Mouse (Mus musculus): ENCODE results near the gene Psmd2. TPM values are rescaled to one million over a fixed set of nuclear protein-coding genes. Genes with fewer than 3 reads are reported as not detected.

Gene Psmd2
- polyA plus RNA-seq, 1 experiment from 2014 or later, result 309 TPM

DNA sequence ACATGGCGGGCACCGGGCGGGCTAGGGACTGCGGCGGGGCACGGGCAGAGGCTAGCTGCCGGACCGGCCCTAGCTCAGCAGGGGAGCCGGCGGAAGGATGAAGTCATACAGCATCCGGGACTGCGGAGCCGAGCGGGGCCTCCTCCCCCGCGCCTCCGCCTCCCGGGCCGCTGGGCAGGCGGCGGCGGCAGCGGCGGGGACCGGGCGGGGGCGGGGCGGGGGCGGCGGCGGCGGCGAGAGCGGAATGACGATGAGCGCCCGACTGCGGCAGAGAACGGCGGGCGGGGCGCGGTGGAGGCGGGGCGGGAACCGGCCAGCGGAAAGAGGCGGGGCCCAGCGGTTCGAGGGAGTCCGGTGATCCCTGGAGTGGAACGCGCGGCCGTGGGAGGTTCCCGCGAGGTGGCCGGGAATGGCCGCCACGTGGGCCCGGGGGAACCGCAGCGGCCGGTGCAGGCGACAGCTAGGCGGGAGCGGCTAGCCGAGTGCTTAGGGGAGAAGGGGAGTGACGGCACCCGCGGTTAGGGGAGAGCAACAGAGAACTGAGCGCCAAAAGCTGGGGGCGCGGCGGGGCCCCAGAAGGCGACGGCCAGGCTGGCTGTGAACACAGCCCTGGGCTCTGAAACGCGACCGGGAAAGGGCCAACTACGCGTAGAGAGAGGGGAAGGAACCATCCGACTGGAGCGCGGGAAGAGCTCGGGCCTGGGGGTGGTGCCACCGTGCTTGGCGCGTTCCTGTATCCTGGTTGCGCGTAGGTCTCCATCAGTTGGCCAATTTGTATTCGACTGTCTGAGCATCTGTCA, 30.1 kb upstream of the Psmd2 start, which contains the start of gene Camk2n2:
TSS of gene Camk2n2 (minus strand) at position 97 of the 800 bp plus-strand sequence.
- peaks cover 14% of the 10 kb centered on the region for H3K27me3 ChIP-seq (replicated peaks; ENCODE audit: control insufficient read depth, insufficient read depth, low read length)
- WGBS, result under 1% methylated on average over 81 of the region's 92 CpGs
- peak; percentile 67 for ATAC-seq
- H3K9ac ChIP-seq (ENCODE audit: low read depth, low read length), result peak within 1 kb of the TSS; percentile 78
- H3K4me3 ChIP-seq (ENCODE audit: low read length), result peak within 1 kb of the TSS; percentile 76
- H3K27ac ChIP-seq (ENCODE audit: low read length), result peak within 1 kb of the TSS; percentile 22; the same call in 1 of the 2 replicates
- H3K9me3 ChIP-seq (ENCODE audit: control insufficient read depth, low read length), result no peaks in the 10 kb centered on the region
- peak within 1 kb of the TSS; percentile 99 for H3K4me2 ChIP-seq (ENCODE audit: low read depth, low read length)
- H3K36me3 ChIP-seq (ENCODE audit: control insufficient read depth, insufficient read depth, low read length), result no peaks in the 10 kb centered on the region
- peaks cover 14% of the 10 kb centered on the region for H3K4me1 ChIP-seq (ENCODE audit: control insufficient read depth, insufficient read depth, low read length)

DNA sequence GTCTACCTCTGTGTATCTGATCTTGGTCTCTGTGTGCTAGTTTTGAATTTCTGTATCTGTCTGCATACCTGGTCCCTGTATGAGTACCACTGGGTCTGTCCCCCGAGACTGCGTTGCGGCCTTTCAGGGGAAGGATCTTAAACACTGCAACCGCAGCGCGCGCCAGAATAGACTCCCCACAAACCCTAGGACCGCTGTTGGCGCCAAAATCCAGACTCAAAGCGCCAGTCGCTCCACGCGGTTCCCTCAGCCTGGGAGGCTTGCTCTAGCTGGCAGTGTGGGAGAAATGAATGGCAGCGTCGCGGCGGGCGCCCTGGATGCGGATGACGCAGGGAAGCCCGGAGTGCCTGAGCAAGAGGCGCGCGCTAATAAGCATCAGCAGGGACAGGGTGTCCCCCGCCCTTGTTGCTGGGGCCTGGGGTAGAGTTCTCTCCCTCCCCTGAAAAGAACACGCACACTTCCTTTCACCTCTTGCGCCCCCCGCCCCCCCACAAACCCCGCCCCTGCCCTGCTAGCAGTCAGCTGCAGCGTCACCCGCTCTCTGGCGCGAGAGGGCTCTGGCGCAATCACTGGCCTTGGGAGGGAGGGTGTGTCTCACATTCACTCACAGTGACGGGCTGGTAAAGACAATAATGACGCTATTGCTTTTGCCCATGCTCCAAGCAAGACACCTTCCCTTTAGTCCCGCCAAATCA, 29.3 kb upstream of the Psmd2 start:
- under 1% methylated on average over 35 of the region's 37 CpGs for WGBS
- H3K27ac ChIP-seq (ENCODE audit: low read length), result peak overlapping the region; percentile 22; the same call in 1 of the 2 replicates
- peak overlapping the region; percentile 76 for H3K4me3 ChIP-seq (ENCODE audit: low read length)
- no peaks in the 10 kb centered on the region for H3K36me3 ChIP-seq (ENCODE audit: control insufficient read depth, insufficient read depth, low read length)
- H3K9me3 ChIP-seq (ENCODE audit: control insufficient read depth, low read length), result no peaks in the 10 kb centered on the region
- peak; percentile 81 for ATAC-seq
- peaks cover 14% of the 10 kb centered on the region for H3K27me3 ChIP-seq (replicated peaks; ENCODE audit: control insufficient read depth, insufficient read depth, low read length)
- peak overlapping the region; percentile 99 for H3K4me2 ChIP-seq (ENCODE audit: low read depth, low read length)
- peak overlapping the region; percentile 78 for H3K9ac ChIP-seq (ENCODE audit: low read depth, low read length)
- peaks cover 14% of the 10 kb centered on the region for H3K4me1 ChIP-seq (ENCODE audit: control insufficient read depth, insufficient read depth, low read length)

DNA sequence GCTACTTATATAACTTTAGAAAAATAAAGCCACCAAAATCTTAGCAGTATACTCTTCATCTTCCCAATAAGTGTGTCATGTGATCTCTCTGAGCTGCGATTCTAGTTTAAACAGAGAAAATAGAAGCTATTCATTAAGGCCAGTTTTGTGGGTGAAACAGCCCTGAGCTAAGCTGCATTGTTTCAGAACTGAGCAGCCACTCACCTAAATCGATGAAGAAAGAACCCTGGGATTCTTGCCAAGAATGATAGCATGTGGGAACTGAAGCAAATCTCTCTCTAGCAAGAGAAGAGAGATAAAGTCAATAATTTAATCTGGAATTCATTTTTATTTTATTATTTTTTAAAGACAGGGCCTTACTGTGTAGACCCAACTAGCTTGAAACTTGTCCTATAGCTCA, 28.2 kb upstream of the Psmd2 start:
- H3K27me3 ChIP-seq (replicated peaks; ENCODE audit: control insufficient read depth, insufficient read depth, low read length), result peaks cover 14% of the 10 kb centered on the region
- no peaks in the 10 kb centered on the region for H3K9me3 ChIP-seq (ENCODE audit: control insufficient read depth, low read length)
- no peak overlapping the region for H3K27ac ChIP-seq (ENCODE audit: low read length)
- ATAC-seq, result no peak
- H3K36me3 ChIP-seq (ENCODE audit: control insufficient read depth, insufficient read depth, low read length), result no peaks in the 10 kb centered on the region
- WGBS, result 49% methylated on average over 2 of the region's 2 CpGs
- H3K4me2 ChIP-seq (ENCODE audit: low read depth, low read length), result no peak overlapping the region
- peaks cover 14% of the 10 kb centered on the region for H3K4me1 ChIP-seq (ENCODE audit: control insufficient read depth, insufficient read depth, low read length)
- no peak overlapping the region for H3K9ac ChIP-seq (ENCODE audit: low read depth, low read length)
- H3K4me3 ChIP-seq (ENCODE audit: low read length), result no peak overlapping the region

DNA sequence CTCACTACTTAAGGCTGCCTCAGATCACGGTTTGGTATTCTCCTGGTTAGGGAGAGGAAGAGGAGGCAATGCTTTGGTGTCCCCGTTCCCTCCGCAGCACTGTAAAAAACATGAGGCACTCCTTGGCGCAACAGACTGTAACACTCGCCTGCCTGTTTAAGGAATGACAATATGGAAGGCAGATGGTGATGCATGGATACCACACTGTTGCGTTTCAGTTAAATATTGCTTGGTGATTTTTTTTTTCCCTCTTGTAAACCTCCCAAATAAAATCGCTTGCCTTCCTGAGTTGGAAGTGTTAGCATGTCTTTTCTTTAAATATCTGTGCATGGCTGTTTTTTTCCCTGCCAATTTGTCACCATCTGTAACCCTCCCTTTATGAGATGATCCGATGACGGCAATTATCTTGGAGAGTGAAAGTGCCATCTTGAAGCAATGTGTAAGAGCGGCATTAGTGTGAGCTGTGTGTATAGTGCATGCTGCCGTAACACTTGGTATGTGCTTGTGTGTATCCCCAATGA, 22.5 kb upstream of the Psmd2 start:
- Histone ChIP-seq H3K36me3 (ENCODE audit: control insufficient read depth, insufficient read depth, low read length) (no peaks in the 10 kb centered on the region), H3K27me3 (replicated peaks; ENCODE audit: control insufficient read depth, insufficient read depth, low read length) (peaks cover 22% of the 10 kb centered on the region), H3K4me2 (ENCODE audit: low read depth, low read length) (0 out of 2 replicates have a peak overlapping the region, but pooled peaks have one; percentile 93), H3K4me1 (ENCODE audit: control insufficient read depth, insufficient read depth, low read length) (peaks cover 9% of the 10 kb centered on the region; the same call in 1 of the 2 replicates), H3K9ac (ENCODE audit: low read depth, low read length) (no peak overlapping the region), H3K27ac (ENCODE audit: low read length) (no peak overlapping the region), H3K9me3 (ENCODE audit: control insufficient read depth, low read length) (no peaks in the 10 kb centered on the region), H3K4me3 (ENCODE audit: low read length) (no peak overlapping the region)
- no peak for ATAC-seq
- 55% methylated on average over 11 of the region's 11 CpGs for WGBS

DNA sequence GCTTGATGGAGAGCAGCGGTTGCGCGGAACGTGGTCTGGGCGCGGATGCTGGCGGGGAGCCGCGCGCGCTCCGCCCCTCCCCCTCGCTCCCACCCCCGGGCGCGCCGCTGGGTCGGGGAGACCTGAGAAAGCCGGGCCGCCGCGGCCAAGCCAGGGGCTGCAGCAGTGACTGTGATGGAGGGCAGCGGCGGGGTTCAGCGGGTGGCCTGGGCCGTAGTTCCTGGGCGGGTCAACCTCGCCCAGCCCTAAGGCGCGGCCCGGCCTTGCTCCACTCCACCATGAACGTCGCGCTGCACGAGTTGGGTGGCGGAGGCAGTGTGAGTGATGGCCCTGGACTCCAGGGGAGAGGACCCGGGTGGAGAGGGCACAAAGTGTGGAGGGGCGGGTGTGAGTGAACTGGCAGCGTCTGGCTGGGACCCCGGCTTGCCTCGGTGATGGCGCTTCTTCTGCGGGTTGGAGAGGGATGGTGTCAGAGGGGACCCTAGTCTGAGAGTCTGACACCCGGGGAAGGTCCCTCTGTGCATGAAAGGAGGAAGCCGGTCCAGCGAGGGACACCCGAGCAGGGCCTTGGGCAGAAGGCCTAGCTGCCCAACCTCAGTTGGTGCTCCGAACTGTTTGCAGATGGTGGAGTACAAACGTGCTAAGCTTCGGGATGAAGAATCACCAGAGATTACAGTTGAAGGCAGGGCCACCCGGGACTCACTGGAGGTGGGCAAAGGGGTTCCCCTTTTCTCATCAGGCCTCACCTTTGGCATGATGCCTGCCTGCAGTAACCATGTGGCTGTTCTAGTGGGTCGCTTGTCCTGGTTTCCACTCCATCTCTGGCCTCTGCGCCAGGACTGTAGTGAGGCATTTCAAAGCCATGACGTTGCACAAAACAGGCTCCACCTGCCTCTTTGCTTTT, 21.5 kb upstream of the Psmd2 start, which contains the start of gene Ece2:
TSS of gene Ece2 (plus strand) at position 98 of the 904 bp plus-strand sequence.
- Histone ChIP-seq H3K9me3 (ENCODE audit: control insufficient read depth, low read length) (no peaks in the 10 kb centered on the region), H3K27me3 (replicated peaks; ENCODE audit: control insufficient read depth, insufficient read depth, low read length) (peaks cover 22% of the 10 kb centered on the region), H3K4me1 (ENCODE audit: control insufficient read depth, insufficient read depth, low read length) (peaks cover 11% of the 10 kb centered on the region; the same call in 1 of the 2 replicates), H3K4me3 (ENCODE audit: low read length) (peak within 1 kb of the TSS; percentile 60), H3K4me2 (ENCODE audit: low read depth, low read length) (peak within 1 kb of the TSS; percentile 93), H3K9ac (ENCODE audit: low read depth, low read length) (peak within 1 kb of the TSS; percentile 66), H3K36me3 (ENCODE audit: control insufficient read depth, insufficient read depth, low read length) (no peaks in the 10 kb centered on the region), H3K27ac (ENCODE audit: low read length) (no peak within 1 kb of the TSS)
- peak; percentile 75 for ATAC-seq
- WGBS, result 8% methylated on average over 54 of the region's 54 CpGs

DNA sequence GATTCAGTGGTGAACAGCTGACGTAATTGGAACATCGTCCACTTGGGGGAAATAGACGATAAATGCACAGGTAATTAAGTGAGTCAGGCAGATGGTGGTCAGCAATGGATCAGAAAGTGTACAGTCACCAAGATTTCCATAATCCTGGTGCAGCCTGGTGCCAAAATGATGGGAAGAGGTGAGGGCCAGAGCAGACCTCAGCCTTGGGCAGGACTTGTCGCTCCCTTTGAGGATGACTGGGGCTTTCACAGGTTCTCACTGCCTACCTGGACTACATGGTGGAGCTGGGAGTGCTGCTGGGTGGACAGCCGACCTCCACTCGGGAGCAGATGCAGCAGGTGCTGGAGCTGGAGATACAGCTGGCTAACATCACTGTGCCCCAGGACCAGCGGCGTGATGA, 14.0 kb upstream of the Psmd2 start:
- H3K27ac ChIP-seq (ENCODE audit: low read length), result no peak overlapping the region
- H3K9me3 ChIP-seq (ENCODE audit: control insufficient read depth, low read length), result no peaks in the 10 kb centered on the region
- no peaks in the 10 kb centered on the region for H3K27me3 ChIP-seq (replicated peaks; ENCODE audit: control insufficient read depth, insufficient read depth, low read length)
- ATAC-seq, result no peak
- no peak overlapping the region for H3K4me2 ChIP-seq (ENCODE audit: low read depth, low read length)
- no peak overlapping the region for H3K9ac ChIP-seq (ENCODE audit: low read depth, low read length)
- no peaks in the 10 kb centered on the region for H3K36me3 ChIP-seq (ENCODE audit: control insufficient read depth, insufficient read depth, low read length)
- H3K4me1 ChIP-seq (ENCODE audit: control insufficient read depth, insufficient read depth, low read length), result 0 out of 2 replicates have a peak, but pooled peaks cover 2% of the 10 kb centered on the region
- 63% methylated on average over 8 of the region's 8 CpGs for WGBS
- H3K4me3 ChIP-seq (ENCODE audit: low read length), result no peak overlapping the region

DNA sequence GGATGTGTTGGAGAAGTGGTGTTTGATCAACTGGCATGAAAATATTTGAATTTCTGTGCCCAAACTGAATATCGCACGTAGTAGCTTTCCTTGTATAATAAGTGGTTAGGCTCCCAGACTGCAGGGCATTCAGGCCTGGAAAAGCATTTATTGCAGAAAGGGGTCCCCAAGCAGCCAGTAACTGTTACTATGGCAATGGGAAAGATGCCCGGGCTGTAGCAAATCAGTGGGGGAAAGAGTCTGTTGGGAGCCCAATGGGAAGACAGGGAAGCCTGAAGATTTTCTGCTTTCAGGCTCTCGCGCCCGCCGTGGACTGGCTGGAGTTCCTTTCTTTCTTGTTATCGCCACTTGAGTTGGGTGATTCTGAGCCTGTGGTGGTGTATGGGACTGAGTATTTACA, 13.1 kb upstream of the Psmd2 start:
- Histone ChIP-seq H3K27ac (ENCODE audit: low read length) (no peak overlapping the region), H3K9me3 (ENCODE audit: control insufficient read depth, low read length) (no peaks in the 10 kb centered on the region), H3K4me1 (ENCODE audit: control insufficient read depth, insufficient read depth, low read length) (0 out of 2 replicates have a peak, but pooled peaks cover 2% of the 10 kb centered on the region), H3K36me3 (ENCODE audit: control insufficient read depth, insufficient read depth, low read length) (no peaks in the 10 kb centered on the region), H3K4me2 (ENCODE audit: low read depth, low read length) (no peak overlapping the region), H3K27me3 (replicated peaks; ENCODE audit: control insufficient read depth, insufficient read depth, low read length) (no peaks in the 10 kb centered on the region), H3K9ac (ENCODE audit: low read depth, low read length) (no peak overlapping the region), H3K4me3 (ENCODE audit: low read length) (no peak overlapping the region)
- ATAC-seq, result no peak
- 78% methylated on average over 8 of the region's 8 CpGs for WGBS

DNA sequence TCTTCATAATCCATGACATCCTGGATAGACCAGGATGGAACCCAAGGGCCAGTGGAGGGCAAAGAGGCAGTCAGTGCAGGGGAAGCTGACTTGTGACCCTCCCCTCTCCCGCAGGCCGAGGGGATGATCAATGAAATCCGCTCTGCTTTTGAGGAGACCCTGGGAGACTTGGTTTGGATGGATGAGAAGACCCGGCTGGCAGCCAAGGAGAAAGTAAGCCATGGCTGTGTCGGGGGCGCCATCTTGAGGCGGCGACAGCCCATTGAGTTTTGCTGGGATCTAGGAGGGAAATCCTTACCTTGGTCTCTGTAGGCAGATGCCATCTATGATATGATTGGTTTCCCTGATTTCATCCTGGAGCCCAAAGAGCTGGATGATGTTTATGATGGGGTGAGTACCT, 9.3 kb upstream of the Psmd2 start:
- 3% methylated on average over 8 of the region's 8 CpGs for WGBS

More for the DNA sequence above, 9.3 kb upstream of the Psmd2 start:
- Histone ChIP-seq H3K27ac (ENCODE audit: low read length) (no peak overlapping the region), H3K9ac (ENCODE audit: low read depth, low read length) (no peak overlapping the region), H3K9me3 (ENCODE audit: control insufficient read depth, low read length) (no peaks in the 10 kb centered on the region), H3K27me3 (replicated peaks; ENCODE audit: control insufficient read depth, insufficient read depth, low read length) (no peaks in the 10 kb centered on the region), H3K4me2 (ENCODE audit: low read depth, low read length) (no peak overlapping the region), H3K4me1 (ENCODE audit: control insufficient read depth, insufficient read depth, low read length) (no peaks in the 10 kb centered on the region), H3K36me3 (ENCODE audit: control insufficient read depth, insufficient read depth, low read length) (no peaks in the 10 kb centered on the region), H3K4me3 (ENCODE audit: low read length) (no peak overlapping the region)
- ATAC-seq, result peak; percentile 50; the same call in 1 of the 2 replicates
